Mouse (Mus musculus) megakaryocyte-erythroid progenitor cell, adult 5 weeks (primary cell): ENCODE data around the gene Mrfap1. TPM values are rescaled to one million over a fixed set of nuclear protein-coding genes. Genes with fewer than 3 reads are reported as not detected.

ENCODE experiments used
- polyA plus RNA-seq: library from polyadenylated mRNA; stranded (reverse); fragments of >175 nt; gene quantifications from 2 replicates; pipeline ENCODE4 v1.2.3, GENCODE M21; 2012

The Mrfap1 gene
- 94.8 and 98.0 TPM in 2 replicates for polyA plus RNA-seq

GRCm38 (mm10) chr5:36796296-36797014 lies at the start of gene Mrfap1:
Gene Mrfap1, minus strand, starts transcription at chr5:36796772.

GRCm38 (mm10) chr5:36829913-36830879 lies 33.6 kb upstream of the Mrfap1 start, which contains the start of gene Man2b2:
Gene Man2b2, minus strand, starts transcription at chr5:36830653.

GRCm38 (mm10) chr5:36748536-36749061 lies 48.0 kb downstream of the Mrfap1 start, which contains the start of gene Bloc1s4:
Gene Bloc1s4, minus strand, starts transcription at chr5:36748650.

Other genes with a start within 250 kb of the Mrfap1 start
- gene Tbc1d14, start 203.5 kb downstream of the Mrfap1 start, polyA plus RNA-seq: 14.9 and 16.1 TPM in 2 replicates
- 2.9 and 3.7 TPM in 2 replicates for gene D5Ertd579e, start 100.7 kb downstream of the Mrfap1 start, polyA plus RNA-seq
- 30.3 and 35.1 TPM in 2 replicates for gene Bloc1s4, start 48.1 kb downstream of the Mrfap1 start, polyA plus RNA-seq
- gene Man2b2, start 33.9 kb upstream of the Mrfap1 start, polyA plus RNA-seq: 80.2 and 90.2 TPM in 2 replicates
- not detected in 2 replicates for gene Ppp2r2c, start 71.7 kb upstream of the Mrfap1 start, polyA plus RNA-seq
- gene Wfs1, start 192.4 kb upstream of the Mrfap1 start, polyA plus RNA-seq: 1.7 and 2.5 TPM in 2 replicates